Mouse (Mus musculus) right cerebral cortex, postnatal 25 days (tissue): ENCODE measurements at regions not wholly inside any gene's neighbourhood (a gene's known extent, or its start where the extent isn't known, plus 50 kb on each side); places are given as distances from the start of the nearest gene placed in this dataset.

Experiments
- DNase-seq: peaks from one replicate; pipeline ENCODE4 v3.0.0; 2022

DNA sequence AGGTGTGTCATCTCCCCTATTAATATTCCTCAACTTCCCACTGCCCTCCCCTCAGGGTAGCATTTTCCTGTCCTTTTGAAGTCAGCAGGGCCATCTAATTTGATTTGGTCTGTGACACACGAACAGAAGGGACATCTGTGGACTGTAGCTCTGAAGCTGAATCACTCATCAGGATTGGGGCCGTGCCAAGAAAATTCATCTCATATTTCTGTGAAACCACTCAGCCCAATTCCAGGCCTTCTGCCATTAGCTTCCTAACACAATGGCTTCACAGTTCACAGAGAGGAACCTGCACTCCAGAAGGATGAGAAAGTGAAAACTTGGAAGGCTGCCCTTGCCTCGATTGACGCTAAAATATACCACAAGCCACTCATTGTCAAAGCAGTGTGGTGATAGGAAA, 86.1 kb downstream of the Abhd5 start:
- peak; percentile 16 for DNase-seq

DNA sequence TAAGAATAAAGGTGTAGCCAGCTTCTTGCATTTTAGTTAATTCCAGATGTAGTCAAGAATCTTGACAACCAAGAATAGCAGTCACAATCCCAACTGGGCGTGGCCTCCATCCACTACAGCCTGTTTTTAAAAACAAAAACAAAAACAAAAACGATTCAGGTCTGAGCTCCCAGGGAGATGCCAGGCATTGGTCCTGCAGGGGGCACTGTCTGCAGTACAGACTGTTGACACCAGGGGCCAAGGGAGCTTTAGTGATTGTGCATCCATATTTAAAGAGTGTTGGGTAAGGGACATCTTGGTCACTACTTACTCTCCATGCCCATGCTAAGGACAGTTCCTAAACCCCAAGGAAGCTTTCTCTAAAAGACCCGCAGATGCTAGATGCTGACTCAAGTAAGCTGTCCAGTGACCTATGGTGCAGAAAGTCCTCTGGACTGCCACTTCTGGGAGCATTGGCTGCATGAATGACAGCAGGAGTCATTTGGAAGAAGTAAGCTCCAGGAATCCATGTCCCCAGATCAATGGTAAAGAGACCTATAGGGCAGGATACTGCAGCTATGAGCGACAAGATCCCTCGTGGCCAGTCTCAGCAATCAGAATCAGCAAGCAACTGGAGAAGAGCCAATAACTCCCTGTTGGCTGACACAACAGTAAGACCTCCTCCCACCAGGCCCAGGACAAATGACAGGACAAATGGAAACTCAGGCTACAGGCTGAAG, 95.1 kb downstream of the Abhd5 start:
- no peak for DNase-seq

DNA sequence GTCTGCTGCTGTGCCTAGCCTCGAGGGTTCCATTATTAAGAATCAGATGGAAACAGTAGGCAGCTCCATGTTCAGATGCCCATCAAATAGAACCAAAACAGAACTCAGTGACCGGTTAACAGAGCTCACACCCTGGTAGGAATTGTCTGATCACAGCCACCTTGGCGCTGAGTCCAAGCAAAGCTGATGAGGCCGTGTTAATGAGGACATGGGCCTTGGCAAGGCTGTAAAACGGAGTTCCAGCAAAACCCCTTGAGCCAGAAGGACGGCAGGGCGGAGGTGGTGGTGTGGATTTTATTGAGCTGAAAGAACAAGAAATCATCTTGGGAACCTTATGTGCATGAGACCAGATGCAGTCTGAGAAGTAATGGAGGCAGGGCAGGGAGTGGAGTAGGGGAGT, 96.2 kb downstream of the Abhd5 start:
- DNase-seq: no peak

DNA sequence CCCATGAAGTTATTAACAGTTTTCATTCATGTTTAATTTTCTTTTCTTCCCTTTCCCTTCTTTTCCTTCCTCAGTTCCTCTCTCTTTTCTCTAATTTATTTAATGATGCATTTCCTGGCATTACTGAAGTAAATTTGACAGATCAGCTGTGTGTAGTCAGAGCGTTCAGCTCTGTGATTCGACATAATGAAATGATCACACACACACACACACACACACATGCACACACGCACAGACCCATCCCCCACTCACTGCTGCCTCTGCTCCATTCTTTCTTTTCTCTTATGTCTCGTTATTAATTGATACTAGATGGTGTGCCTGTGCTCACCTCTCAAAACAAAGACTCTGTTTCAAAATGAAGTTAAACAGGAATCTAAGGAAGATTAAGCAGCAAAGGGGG, 96.9 kb downstream of the Abhd5 start:
- DNase-seq: no peak

DNA sequence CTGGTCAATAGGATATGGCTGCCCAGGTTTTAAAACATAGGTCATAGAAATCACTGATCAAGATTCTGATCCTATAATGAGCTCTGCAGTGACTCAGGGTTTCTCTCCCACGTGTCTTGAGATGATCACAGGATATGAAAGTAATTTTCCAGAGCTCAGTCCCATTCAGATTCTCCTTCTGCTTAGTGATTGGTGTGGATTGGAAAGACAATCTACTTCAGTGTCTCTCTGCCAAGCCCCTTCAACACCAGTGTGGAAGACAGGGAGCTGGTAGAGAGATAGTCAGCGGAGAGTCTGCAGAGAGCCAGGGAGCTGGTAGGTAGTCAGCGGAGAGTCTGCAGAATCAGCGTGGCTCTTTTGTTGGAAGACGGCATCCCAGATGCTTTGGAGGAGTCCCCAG, 99.1 kb downstream of the Abhd5 start:
- DNase-seq: no peak

DNA sequence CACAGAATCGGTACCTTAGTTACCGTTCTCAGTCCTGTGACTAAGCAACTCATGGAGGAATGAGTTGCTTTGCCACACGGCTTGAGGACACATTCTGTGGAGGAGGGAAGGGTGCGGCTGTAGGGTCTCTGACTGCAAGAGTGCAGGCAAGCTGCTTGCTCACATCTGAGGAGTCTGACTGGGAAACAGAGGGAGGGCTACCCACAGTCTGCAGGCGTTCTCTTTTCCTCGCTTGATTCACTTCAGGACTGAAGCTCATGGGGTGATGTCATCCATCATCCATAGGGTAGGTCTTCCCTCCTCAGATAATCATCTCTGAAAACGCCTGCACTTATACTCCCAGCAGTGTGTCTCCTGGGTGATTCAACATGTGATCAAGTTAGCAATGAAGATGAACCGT, 103.9 kb downstream of the Abhd5 start:
- peak; percentile 59 for DNase-seq

DNA sequence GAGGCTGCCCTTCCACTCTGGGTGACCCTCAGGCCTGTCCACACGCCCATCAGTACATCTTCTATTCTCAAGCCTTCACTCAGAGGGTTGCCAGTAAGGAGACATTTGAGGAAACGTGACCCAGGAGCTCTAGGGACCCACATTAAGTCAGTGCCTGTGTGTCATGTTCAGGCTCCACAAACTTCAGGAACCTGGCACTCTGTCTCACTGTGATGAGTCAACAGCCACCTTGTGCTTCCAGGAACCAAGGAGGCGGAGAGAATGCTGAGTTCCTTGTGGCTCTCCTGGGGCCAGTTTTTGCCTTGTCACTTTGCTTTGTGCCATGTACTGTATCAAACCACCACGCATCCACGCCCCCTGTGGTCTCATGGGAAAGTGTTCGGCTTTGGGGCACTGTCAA, 104.4 kb downstream of the Abhd5 start:
- peak; percentile 15 for DNase-seq

DNA sequence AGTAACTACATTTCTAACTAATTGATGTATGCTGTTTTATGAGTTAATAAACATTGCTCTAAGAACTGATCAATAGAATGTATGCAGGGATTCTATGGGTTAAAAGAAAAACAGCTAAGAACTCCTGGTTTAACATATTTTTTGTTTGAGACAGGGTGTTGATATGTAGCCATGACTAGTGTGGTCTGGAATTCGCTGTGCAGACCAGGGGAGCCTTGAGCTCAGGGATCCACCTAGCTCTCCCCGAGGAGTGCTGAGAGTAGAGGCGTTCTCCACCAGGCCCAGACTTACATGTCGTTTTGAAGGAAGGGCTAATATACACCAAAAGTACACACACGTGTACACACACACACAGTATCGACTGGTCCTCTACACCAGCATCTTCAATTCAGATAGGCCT, 108.1 kb downstream of the Abhd5 start:
- no peak for DNase-seq

DNA sequence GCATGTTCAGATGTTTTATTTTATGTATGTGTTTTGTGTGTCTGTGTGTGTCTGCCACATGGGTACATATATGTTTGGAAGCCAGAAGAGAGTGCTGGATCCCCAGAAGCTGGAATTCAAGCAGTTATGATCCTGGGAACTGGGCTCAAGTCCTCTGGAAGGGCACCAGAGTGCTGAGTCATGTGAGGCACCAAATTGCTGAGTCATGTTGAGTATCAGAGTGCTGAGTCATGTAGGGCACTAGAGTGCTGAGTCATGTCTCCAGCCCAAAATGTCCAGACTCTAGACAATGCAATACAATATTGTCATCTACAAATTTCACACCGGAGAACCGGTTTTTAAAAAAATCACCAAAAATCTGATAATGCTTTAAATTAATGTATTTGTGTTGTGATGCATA, 120.1 kb downstream of the Abhd5 start:
- no peak for DNase-seq

DNA sequence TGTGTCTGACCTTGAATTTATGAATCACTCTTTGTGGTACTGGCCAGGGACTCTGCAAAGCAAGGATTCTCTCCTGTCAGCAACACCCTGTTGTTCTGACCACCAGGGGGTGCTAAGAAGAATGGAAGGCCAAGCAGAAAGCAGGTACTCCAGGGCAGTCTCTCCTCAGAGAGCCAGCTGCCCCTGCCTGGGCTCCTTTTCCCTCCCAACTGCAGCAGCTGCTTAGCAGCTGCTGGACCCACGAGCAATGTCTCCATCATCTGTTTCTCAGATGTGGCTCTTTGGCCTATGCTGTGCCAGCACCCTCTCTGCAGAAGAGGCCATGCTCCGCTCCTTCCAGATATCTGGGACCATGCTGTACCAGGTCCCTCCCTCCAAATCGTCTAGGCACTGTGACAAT, 124.9 kb downstream of the Abhd5 start:
- DNase-seq: no peak

DNA sequence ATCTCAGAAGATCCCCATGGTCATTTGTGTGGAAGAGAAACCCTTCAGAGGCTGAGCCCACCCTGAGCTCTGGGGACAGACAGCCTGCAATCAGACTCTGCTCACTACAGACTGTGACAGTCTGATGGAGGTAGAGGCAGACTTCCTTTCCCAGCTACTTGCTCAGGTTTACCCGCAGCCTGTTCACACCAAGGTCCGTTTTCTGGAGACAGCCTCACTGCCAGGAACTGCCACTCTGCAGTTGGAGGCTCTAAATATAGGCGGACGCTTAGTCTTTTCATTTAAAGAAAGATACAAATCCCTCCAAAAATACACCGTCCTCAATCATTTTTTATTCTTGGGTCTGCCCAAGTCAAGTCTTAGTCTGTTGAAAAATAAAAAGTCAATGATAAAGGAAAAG, 135.6 kb downstream of the Abhd5 start:
- DNase-seq: no peak

DNA sequence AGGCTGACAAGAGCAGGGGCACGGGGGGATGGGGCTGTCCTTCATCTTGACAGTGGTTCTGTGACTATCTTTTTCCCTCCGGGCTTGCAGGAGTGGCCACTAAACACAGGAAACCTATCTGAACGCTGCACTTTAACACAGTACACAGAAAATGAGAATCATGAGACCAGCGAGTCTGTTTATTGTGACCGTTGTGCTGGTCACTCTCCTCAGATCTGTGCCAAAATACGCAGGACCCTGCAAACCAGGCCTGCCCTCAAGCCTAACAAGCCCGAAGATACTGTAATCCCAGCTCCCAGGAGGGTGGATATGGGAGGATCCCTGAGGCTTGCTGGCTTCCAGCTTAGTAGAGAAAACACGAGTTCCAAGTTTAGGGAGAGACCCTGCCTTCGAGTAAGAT, 143.3 kb downstream of the Abhd5 start:
- no peak for DNase-seq

DNA sequence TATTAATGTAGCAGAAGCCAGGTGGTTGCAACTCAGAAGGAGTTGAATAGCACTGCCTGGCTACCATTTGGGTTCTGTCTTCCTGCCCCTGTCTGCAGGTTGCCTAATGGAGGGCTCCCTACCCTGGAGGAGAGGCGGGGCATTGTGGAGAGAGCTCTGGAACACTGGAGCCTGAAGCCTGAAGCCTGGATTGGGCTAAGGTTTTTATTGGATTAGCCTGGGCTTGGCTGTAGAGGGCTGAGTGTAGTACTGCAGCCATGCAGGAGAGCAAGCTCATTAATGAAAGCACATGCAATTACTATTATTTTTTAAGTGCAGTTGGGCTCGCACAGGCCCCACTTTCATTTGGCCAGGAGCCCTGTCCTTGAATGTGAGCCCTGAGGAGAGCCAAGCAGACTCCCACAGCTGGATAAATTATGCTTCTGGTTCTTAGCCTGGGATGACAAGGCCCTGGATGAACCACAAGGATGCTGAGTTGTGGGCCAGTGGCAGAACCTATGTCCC, 145.1 kb downstream of the Abhd5 start:
- no peak for DNase-seq

DNA sequence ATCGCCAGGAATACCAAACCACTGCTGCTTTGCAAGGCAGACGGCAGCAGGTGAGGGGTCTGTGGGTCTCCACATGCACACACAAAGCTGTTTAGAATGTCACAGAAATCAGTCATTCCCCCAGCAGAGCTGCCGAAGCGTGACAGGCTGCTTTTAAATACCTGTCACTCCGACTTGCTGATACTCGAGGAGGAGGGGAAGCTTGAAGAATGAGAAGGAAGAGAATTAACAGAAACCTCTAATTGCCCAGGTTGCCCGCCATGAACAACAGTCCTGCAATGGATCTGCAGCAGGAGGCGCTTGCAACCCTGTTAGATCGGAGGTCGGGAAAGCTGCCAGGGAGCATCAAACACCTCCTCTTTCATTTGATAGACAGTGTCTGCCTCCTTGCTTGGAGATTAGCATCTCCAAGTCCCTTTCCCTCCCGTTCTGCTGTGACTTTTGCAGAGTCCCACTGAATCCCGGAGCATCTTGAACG, 150.5 kb downstream of the Abhd5 start:
- no peak for DNase-seq

DNA sequence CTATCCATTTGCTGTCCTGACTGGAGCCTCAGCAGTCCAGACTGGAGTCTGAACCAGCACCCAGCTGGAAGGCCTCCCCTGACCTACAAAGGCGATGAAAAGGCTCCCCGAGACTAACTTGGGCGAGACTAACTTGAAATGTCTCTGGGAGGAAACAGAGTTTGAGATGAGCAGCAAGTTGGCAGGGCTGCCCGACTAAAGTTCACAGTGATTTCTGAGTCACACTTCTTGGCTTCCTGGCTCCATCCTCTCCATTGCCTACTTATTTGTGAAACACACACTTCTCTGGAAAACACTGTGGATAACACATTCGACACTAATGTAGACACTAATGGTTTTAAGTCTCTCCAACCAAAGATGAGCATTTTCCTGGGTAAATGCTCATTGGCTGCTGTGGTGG, 170.2 kb downstream of the Abhd5 start:
- DNase-seq: no peak

DNA sequence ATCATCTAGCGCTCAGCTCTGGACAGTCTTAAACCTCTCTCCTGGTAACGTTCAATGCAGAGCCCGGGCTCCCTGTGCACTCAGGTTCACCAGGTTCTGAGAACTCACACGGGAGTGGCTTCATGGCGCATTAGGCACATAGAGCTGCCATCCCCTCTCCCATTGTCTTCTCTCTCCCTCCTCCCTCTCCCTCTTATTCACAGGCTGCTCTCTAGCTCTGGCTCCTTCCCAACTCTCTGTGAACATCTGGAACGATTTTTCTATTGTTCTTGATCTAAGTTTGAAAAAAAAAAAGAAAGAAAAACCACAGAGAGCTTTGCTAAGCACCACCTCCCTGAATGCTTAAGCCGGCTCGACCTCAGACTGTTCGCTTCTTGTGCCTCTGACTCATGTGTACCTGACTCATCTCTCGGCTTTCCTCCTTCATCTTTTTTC, 174.2 kb downstream of the Abhd5 start:
- DNase-seq: no peak

DNA sequence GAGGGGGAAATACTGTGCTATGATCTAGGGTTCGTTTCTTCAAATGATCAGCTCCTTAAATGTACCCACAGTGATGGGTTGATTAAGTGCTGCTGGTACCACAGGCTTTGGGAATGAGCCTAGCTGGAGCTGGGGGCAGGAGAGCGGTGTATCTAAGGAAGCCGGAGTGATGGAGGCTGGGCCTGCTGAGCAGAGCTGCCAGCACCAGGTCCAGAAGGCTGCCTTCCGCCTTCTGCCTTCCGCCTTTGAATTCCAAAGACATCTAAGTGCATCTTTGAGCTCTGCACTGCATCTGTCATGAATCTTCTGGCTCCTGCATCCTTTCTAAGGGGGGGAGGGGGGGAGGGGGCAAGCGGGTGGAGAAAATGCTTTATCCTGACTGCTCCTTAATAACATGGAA, 176.9 kb downstream of the Abhd5 start:
- no peak for DNase-seq

DNA sequence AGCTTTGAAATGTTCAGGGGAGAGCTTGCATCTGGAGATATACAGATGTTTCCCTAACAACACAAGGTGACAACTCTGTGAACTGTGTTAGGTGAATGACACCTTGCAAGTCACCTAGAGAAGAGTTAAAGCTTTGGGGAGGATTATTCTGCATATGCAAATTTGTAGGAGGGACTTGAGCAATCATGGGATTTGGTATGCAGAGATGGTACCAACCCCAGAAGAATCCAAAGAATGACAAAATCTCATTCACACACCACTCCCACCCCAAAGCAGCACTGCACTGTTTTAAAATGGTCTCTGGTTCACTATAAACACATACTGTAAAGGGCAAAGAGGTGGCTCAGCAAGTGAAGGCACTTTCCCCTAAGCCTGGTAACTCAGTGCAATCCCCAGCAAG, 178.3 kb downstream of the Abhd5 start:
- no peak for DNase-seq

DNA sequence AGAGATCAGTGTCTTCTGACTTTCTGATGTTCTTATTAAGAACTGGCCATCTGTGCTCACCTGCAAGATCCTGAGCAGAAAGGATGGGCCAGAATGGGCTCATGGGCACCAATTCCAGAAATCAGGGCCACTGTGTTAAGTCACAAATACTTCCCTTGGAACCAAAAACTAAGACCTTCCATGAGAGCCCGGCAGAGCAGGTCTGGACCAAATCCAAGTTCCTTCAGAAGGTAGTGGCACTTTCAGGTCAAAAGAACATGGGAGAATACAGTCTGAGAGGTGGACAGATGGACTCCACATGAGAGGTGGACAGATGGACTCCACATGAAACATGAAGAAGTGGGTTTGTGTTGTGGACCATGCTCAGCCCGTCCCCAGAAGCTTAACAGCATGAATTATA, 180.4 kb downstream of the Abhd5 start:
- no peak for DNase-seq

DNA sequence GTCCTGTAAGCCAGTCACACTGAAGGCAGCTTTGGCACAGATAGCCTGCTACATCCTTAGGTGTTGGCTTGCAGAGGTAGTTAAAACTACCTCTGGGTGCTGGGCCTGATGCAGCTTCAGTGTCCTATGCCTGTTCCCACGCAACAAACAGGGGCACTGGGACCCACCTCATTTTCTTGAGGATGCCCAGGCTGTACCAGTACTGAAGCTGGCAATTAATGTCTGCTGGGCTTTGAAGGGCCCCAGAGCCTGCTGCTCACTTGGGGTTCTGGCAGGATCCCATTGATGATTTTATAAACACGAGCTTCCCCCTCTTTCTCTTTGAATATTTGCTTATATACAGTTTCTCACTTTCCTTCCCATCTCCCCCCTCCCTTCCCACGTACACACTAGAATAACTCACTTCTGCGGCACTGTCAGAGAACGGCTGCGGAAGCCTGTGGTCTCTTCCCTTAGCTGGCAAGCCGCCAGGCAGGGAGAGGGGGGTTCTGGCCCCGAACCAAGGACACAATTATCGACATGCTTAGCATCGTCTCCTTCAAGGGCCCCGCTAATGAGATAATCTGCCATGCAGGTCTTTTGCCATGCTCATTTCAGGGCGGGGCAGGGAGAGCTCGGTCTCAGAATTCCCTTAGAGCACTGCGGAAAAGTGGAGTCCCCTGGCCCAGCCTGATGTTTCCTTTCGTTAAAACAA, 182.9 kb downstream of the Abhd5 start:
- DNase-seq: peak; percentile 56

DNA sequence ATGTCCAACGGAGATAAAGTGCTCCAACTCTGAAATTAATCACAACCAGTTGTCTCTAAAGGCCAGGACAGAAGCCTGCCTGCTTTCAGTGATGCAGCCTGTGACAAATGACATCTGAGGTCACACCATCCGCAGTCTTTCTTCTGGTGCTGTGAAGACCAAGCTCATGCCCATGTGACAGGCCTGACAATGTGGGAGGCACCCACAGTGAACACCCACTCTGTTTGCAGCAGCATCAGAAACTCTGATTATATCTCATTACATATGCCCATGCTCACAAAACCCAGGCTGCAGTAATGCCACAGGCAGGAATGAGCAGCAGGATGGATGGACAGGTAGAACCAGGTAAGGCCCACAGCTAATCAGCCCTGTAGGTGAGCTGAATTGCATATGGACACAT, 183.6 kb downstream of the Abhd5 start:
- DNase-seq: no peak

DNA sequence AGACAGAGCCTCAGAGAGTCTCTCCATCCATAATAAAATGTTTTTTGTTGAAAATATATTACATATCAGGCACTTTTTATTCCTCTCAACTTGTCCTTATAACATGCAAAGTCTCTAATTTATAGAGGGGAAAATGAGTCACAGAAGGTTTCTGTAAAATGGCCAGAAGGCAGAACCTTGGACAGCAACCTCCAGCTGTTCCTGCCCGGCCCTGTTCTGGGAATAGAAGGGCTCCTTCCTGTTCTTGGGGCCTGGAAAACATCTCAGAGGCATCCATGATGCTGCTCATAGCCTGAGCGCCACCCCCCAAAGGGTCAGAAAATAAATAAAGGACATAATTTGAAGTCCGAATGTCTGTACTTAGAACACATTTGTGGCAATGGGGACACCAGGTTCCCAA, 188.7 kb downstream of the Abhd5 start:
- no peak for DNase-seq

DNA sequence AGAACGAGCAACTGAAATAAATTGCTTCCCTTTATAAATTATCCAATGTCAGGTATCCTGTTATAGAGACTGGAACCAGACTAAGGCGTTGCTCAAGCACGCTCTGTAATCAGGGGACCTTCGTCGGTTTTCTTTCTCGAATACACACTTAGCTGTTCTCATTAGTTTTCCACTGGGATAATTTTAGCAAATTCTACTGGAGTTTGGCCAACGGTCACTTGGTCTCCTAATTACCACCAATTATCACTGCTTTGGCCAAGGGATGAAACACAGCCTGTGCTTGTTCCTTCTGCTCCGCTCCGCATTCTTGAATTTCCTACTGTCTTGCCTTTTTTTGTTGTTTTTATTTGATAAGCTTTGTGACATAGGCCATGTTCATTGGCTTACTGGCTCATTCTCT, 191.1 kb upstream of the Topaz1 start:
- DNase-seq: no peak

DNA sequence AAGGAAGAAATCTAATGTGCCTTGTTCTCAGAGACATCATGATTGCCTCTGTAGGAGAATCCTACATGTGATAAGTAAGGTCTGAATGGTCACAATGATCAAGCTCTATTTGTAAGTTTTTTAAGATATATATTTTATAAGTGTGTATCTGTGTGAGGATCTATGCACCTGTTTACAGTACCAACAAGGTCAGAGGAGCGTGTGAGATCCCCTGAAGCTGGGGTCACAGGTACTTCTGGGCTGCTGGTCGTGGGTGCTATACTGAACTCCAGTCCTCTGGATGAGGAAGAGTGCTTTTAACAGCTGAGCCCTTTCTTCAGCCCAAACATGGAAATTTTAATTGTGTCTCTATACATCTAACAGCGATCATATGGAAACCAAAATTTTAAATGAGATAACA, 181.1 kb upstream of the Topaz1 start:
- DNase-seq: no peak
